Mouse (Mus musculus) small intestine, adult 2 months (tissue): ENCODE results near the gene Wdr62. TPM values are rescaled to one million over a fixed set of nuclear protein-coding genes. Genes with fewer than 3 reads are reported as not detected.

Experiments used
- H3K27ac ChIP-seq: fragments of 200-500 bp; 2 replicates; pipeline ENCODE4 v1.5.1; 2012; ENCODE audit warnings: low read depth, low read length, control low read depth, inconsistent platforms; ENCODE audit not compliant: insufficient read depth
- H3K27me3 ChIP-seq: fragments of 200-500 bp; 2 replicates; pipeline ENCODE4 v1.6.1; 2012; ENCODE audit warnings: mild to moderate bottlenecking, moderate library complexity, low read length, inconsistent platforms; ENCODE audit not compliant: control insufficient read depth, insufficient read depth
- H3K36me3 ChIP-seq: fragments of 200-500 bp; 2 replicates; pipeline ENCODE4 v1.6.1; 2012; ENCODE audit warnings: mild to moderate bottlenecking, low read length, control low read depth, inconsistent platforms; ENCODE audit not compliant: control insufficient read depth, insufficient read depth
- H3K4me1 ChIP-seq: fragments of 200-500 bp; 2 replicates; pipeline ENCODE4 v1.6.1; 2012; ENCODE audit warnings: low read length, inconsistent platforms, mixed read lengths; ENCODE audit not compliant: control insufficient read depth, insufficient read depth, insufficient read length
- H3K4me3 ChIP-seq: fragments of 200-500 bp; 2 replicates; pipeline ENCODE4 v1.5.1; 2012; ENCODE audit warnings: low read depth, mild to moderate bottlenecking, control low read depth, inconsistent platforms, low read length, moderate library complexity
- CTCF ChIP-seq: fragments of 200-500 bp; IDR thresholded peaks from 2 replicates; pipeline ENCODE4 v1.5.1; 2012; ENCODE audit warnings: low read depth, mild to moderate bottlenecking, control low read depth, inconsistent platforms, low read length, moderate library complexity, mixed read lengths; ENCODE audit not compliant: insufficient replicate concordance, insufficient read length; ENCODE audit errors: extremely low read depth
- POLR2A ChIP-seq: fragments of 200-500 bp; IDR thresholded peaks from 2 replicates; pipeline ENCODE4 v1.6.1; 2012; ENCODE audit warnings: low read depth, mild to moderate bottlenecking, control low read depth, inconsistent platforms, low read length, moderate library complexity
- WGBS: fragments of 180-500 bp; shearing (Covaris S2); methylation state at CpG from one replicate; pipeline ENCODE4 v1.1.7; 2018; 5-methylcytosine and 5-hydroxymethylcytosine counted together
- polyA plus RNA-seq: library from polyadenylated mRNA; depleted of rRNA; stranded (reverse); fragments of >200 nt; gene quantifications from 2 replicates; pipeline ENCODE4 v1.2.3, GENCODE M21; 2012

The Wdr62 gene
- polyA plus RNA-seq, 1 experiment, result 15.9 TPM

DNA sequence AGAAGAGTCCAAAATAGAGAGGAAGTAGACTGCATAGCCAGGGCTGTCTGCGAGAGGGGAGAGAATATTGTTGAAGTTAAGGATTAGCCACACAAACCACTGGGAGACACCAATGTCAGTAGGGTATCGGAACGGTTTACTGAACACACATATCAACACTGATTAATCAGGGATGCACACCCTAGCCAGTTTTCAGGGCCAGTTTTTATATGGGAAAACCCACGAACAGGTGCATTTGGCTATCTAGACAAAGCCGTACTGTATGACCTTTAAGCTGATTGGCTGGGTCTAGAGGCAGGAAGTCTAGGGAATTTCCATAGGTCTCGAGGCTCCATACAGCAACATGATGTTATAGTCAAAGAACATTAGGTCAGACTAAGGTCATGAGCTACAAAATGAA, 42.6 kb upstream of the Wdr62 start:
- no peaks in the 10 kb centered on the region for H3K27me3 ChIP-seq
- peak overlapping the region; percentile 90 for H3K27ac ChIP-seq
- no peaks in the 10 kb centered on the region for H3K36me3 ChIP-seq
- H3K4me1 ChIP-seq, result peaks cover 5% of the 10 kb centered on the region; the same call in 1 of the 2 replicates
- TF ChIP-seq POLR2A, result no peak
- TF ChIP-seq CTCF, result no peak
- 4% methylated on average over 6 of the region's 6 CpGs for WGBS
- peak overlapping the region; percentile 61; the same call in 1 of the 2 replicates for H3K4me3 ChIP-seq

- peak overlapping the region; percentile 90 for H3K27ac ChIP-seq
- peaks cover 5% of the 10 kb centered on the region; the same call in 1 of the 2 replicates for H3K4me1 ChIP-seq
- WGBS, result under 1% methylated on average over 20 of the region's 20 CpGs
- TF ChIP-seq POLR2A (peak; percentile 77; the same call in 1 of the 2 replicates), CTCF (no peak)
- no peaks in the 10 kb centered on the region for H3K36me3 ChIP-seq
- H3K27me3 ChIP-seq, result no peaks in the 10 kb centered on the region
- peak overlapping the region; percentile 66 for H3K4me3 ChIP-seq
Observed at GRCm38 (mm10) chr7:30322285-30322667, 42.1 kb upstream of the Wdr62 start.

DNA sequence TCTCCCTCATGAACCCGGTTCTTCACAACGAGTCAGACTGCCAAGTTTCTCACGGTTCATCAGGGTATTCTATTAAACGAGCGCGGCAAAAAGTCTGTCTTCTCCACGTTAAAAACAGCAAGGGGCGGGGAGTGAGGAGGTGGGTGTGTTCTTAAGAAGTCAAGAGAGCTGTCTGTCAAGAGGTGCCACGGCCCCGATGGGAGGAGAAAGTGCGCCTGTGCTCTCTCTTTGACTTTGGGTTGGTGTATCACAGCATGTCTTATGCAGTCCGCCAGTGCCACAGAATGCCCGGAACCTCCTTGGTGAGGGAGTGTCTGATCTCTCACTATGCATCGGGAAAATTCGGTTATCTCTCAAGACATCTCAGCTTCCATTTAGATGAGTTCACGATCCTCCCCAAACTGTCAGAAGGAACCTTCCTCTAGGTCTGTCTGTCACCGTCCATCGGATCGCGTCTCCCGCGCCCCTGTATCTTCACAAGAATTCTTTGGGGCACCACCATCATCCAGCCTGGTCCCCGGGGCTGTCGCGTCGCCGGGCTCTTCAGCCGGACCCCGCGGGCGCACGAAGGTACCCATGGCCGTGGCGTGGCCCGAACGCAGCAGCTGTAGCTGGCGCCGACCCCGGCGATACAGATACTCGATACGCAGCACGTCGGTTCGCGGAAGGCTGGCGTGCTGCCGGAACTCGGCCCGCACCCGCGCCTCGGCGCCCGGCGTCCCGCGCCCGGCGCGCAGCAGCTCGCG, 41.5 kb upstream of the Wdr62 start, which contains the start of gene E130208F15Rik:
Gene E130208F15Rik, plus strand, starts transcription at position 202 of the 746 bp plus-strand sequence.
- Histone ChIP-seq H3K27me3 (no peaks in the 10 kb centered on the region), H3K4me3 (peak within 1 kb of the TSS; percentile 66), H3K36me3 (no peaks in the 10 kb centered on the region), H3K4me1 (peaks cover 5% of the 10 kb centered on the region; the same call in 1 of the 2 replicates), H3K27ac (peak within 1 kb of the TSS; percentile 90)
- no peak for TF ChIP-seq CTCF
- peak; percentile 66; the same call in 1 of the 2 replicates for TF ChIP-seq POLR2A
- under 1% methylated on average over 63 of the region's 63 CpGs for WGBS

- TF ChIP-seq POLR2A (no peak), CTCF (no peak)
- no peak overlapping the region for H3K4me3 ChIP-seq
- 56% methylated on average over 2 of the region's 2 CpGs for WGBS
- H3K4me1 ChIP-seq, result peaks cover 5% of the 10 kb centered on the region; the same call in 1 of the 2 replicates
- no peak overlapping the region for H3K27ac ChIP-seq
- H3K27me3 ChIP-seq, result no peaks in the 10 kb centered on the region
- H3K36me3 ChIP-seq, result no peaks in the 10 kb centered on the region
Observed at GRCm38 (mm10) chr7:30320946-30321345, 40.7 kb upstream of the Wdr62 start.

DNA sequence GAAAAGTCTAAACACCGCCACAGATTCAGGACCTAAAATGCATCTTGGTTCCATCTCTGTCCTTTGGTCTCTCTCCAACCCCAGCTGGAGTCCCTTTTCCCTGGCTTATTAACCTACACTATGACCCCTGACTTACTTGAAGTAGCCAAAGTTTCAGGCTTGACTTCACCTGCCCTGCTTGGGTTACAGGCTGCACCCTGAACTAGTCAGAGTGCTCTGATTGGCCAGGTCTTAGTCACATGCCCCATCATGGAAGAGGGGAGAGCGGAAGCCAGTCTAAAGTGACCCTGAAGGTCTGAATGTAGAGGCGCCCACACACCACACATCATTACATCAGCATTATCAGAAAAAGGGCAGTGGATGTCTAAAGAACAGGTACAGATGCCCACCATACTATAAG, 37.9 kb upstream of the Wdr62 start:
- no peaks in the 10 kb centered on the region for H3K36me3 ChIP-seq
- H3K4me1 ChIP-seq, result peaks cover 8% of the 10 kb centered on the region
- H3K27me3 ChIP-seq, result no peaks in the 10 kb centered on the region
- H3K4me3 ChIP-seq, result no peak overlapping the region
- TF ChIP-seq CTCF, result no peak
- TF ChIP-seq POLR2A, result no peak
- 95% methylated on average over 3 of the region's 3 CpGs for WGBS
- no peak overlapping the region for H3K27ac ChIP-seq

GRCm38 (mm10) chr7:30315559-30316529, 35.6 kb upstream of the Wdr62 start:
- Histone ChIP-seq H3K36me3 (peaks cover 4% of the 10 kb centered on the region; the same call in 1 of the 2 replicates), H3K4me3 (no peak overlapping the region), H3K4me1 (peaks cover 5% of the 10 kb centered on the region), H3K27me3 (no peaks in the 10 kb centered on the region), H3K27ac (no peak overlapping the region)
- WGBS, result 51% methylated on average over 13 of the region's 13 CpGs
- TF ChIP-seq POLR2A (no peak), CTCF (no peak)

DNA sequence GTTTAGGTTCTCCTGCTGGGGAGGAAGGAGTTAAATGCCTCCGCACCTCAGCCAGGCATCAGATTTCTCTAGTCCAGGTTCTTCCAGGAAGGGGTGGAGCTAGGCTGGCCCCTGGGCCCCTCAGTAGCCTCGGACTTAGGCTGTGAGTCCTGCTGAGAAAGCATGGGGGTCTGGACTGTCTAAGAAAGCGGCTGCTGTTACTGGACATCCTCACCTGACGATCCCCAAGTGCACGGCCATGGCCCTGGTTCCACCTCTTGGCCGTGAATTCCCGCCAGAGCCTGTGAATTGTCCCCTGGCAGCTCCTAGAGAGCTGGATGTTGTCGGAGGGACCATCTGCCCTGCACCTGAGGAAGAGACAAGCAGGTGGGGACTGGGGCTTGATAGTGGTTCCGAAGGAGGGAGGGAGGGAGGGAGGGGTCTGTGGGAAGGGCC, 34.5 kb upstream of the Wdr62 start, which contains the start of gene Syne4:
Gene Syne4, plus strand, starts transcription at position 87 of the 435 bp plus-strand sequence.
- H3K27me3 ChIP-seq, result no peaks in the 10 kb centered on the region
- WGBS, result 16% methylated on average over 9 of the region's 9 CpGs
- peaks cover 4% of the 10 kb centered on the region; the same call in 1 of the 2 replicates for H3K36me3 ChIP-seq
- H3K27ac ChIP-seq, result no peak within 1 kb of the TSS
- H3K4me1 ChIP-seq, result peaks cover 5% of the 10 kb centered on the region; the same call in 1 of the 2 replicates
- TF ChIP-seq CTCF, result no peak
- no peak for TF ChIP-seq POLR2A
- peak within 1 kb of the TSS; percentile 46 for H3K4me3 ChIP-seq
